Mouse (Mus musculus): ENCODE measurements at regions not wholly inside any gene's neighbourhood (a gene's known extent, or its start where the extent isn't known, plus 50 kb on each side); places are given as distances from the start of the nearest gene placed in this dataset.

DNA sequence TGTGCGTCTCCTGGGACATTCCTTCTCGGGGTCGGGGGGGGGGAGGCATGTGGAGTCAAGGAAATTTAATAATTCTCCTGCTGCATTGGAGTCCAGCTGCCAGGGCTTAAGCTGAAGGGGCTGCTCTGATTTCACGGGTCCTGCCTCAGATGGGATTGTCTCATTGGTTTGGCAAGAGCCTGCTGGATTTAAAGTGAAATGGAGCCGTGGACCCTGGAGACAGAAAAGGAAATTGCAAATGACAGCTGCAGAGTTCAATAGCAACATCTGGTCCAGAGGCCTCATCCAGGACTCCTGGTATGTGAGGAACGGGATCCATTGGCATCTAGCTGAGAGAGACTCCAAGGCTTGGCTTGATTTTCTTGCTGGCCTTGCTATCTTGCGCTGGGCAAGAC is 60.5 kb upstream of the Tmpo start:
- peaks cover 58% of the 10 kb centered on the region for H3K4me1 ChIP-seq
- WGBS: 8% methylated on average over 7 of the region's 7 CpGs
- H3K36me3 ChIP-seq: no peaks in the 10 kb centered on the region
- H3K9ac ChIP-seq: no peak overlapping the region
- H3K27me3 ChIP-seq: 0 out of 2 replicates have a peak, but pooled peaks cover 3% of the 10 kb centered on the region
- peak overlapping the region; percentile 89 for H3K27ac ChIP-seq
- H3K9me3 ChIP-seq: no peaks in the 10 kb centered on the region
- 0 out of 2 replicates have a peak overlapping the region, but pooled peaks have one; percentile 12 for H3K4me3 ChIP-seq
- peak; percentile 77 for ATAC-seq (ENCODE audit: insufficient number of reproducible peaks, insufficient read depth, low FRiP score, low TSS enrichment, low read depth)
- H3K4me2 ChIP-seq: peak overlapping the region; percentile 45

DNA sequence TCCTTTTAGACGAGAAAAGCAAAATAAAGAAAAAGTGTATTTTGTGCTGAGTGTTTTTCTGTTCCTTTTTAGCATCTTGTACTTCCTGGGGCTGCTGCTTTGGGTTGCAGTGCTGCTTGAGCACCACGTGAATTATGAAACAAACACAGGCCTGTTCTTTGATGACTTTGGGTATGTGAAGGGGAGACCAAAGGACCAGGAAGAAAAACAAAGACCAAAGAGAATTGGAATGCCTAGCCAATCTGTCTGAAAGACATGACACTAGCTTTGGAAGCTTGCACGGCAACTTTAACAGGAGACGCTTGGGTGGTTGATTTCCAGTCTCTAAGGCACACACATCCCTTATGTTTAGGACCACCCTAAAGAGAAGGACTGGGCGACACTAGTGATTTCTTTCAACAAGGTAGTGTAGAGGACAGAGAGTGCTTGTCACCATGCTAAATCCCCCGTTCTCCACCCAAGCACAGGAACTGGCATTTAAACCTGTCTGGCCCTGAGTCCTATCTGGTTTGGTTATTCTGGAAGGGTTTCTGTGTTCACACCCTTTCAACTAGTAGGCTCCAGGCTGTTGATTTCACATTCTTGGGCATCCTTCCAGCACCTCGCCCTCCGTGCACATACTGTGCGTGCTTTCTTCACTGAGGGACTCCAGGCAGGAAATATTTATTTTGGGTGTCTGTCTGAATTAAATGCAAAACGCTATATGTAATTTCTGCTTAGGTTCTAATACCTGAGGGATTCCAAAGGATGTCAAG is 59.9 kb upstream of the Tmpo start:
- H3K4me3 ChIP-seq: 0 out of 2 replicates have a peak overlapping the region, but pooled peaks have one; percentile 12
- H3K9ac ChIP-seq: no peak overlapping the region
- H3K4me1 ChIP-seq: peaks cover 60% of the 10 kb centered on the region
- ATAC-seq (ENCODE audit: insufficient number of reproducible peaks, insufficient read depth, low FRiP score, low TSS enrichment, low read depth): peak; percentile 88
- H3K36me3 ChIP-seq: no peaks in the 10 kb centered on the region
- 0 out of 2 replicates have a peak, but pooled peaks cover 3% of the 10 kb centered on the region for H3K27me3 ChIP-seq
- whole genome bisulfite sequencing: 10% methylated on average over 10 of the region's 10 CpGs
- H3K4me2 ChIP-seq: peak overlapping the region; percentile 45
- no peaks in the 10 kb centered on the region for H3K9me3 ChIP-seq
- H3K27ac ChIP-seq: peak overlapping the region; percentile 89

DNA sequence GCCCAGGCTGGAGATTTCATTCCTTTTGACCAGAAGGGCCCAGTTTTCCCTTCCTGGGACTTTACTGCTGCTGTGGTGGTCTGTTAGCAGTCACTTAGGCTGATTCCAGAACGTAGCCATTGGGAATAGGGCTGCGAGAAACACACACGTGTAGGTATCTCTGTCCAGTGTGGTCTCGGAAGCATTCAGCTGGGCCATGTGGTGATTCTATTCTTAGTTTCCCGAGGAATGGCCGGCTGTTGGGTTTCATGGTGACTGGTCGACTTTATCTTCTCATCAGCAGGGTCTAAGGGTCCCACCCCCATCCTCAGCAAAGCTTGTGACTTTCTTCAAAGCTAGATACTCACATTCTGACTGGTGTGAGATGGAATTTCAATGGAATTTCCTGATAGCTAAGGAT is 59.2 kb upstream of the Tmpo start:
- peak overlapping the region; percentile 64 for H3K27ac ChIP-seq

DNA sequence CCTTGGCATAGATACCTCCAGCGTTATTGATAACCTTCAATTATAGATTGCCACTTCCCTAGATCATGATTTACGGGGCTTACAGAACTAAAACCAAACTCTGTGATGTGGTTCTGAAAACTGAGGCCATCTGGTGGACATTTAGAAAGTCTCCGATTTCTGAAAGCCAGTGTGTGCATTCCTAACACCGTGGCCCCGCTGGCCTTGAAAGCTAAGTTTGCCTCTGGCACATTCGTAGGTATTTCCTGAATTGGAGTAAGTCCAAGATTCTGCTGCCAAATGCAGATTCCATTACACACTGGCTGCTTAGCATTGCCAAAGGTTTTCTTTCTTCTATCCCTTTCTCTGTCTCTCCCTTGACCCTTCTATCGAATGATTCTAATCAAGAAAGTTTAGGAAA is 55.7 kb upstream of the Tmpo start:
- Histone ChIP-seq H3K36me3 (no peaks in the 10 kb centered on the region), H3K27ac (peak overlapping the region; percentile 66), H3K9ac (no peak overlapping the region), H3K27me3 (no peaks in the 10 kb centered on the region), H3K4me3 (no peak overlapping the region), H3K4me1 (peaks cover 52% of the 10 kb centered on the region), H3K4me2 (peak overlapping the region; percentile 40; the same call in 1 of the 2 replicates), H3K9me3 (no peaks in the 10 kb centered on the region)
- 5% methylated on average over 7 of the region's 7 CpGs for WGBS
- no peak for ATAC-seq (ENCODE audit: insufficient number of reproducible peaks, insufficient read depth, low FRiP score, low TSS enrichment, low read depth)

More for the DNA sequence above, 59.2 kb upstream of the Tmpo start:
- Histone ChIP-seq H3K9me3 (no peaks in the 10 kb centered on the region), H3K9ac (no peak overlapping the region), H3K27me3 (0 out of 2 replicates have a peak, but pooled peaks cover 3% of the 10 kb centered on the region), H3K4me3 (no peak overlapping the region), H3K4me2 (no peak overlapping the region), H3K4me1 (peaks cover 64% of the 10 kb centered on the region), H3K36me3 (no peaks in the 10 kb centered on the region)
- no peak for ATAC-seq (ENCODE audit: insufficient number of reproducible peaks, insufficient read depth, low FRiP score, low TSS enrichment, low read depth)
- 55% methylated on average over 7 of the region's 7 CpGs for WGBS

DNA sequence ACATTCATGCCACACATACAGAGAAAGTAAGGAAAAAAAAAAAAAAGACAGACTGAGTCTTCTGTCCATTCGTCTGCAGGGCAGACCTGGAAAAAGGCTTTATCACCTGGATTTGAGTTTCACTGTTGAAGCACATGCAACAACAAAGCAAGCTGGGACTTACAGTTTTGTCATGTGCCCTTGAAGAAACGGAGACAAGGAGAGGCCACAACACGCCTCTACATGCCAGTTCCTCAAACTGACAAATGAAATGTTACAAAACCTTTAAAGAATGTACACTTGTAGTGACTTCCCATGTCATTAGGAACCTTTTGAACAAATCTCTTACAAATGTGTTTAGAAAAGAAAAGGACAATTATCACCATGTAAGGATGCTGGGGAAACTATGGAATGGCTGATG is 53.6 kb upstream of the Tmpo start:
- 79% methylated on average over 3 of the region's 3 CpGs for WGBS
- no peak for ATAC-seq (ENCODE audit: insufficient number of reproducible peaks, insufficient read depth, low FRiP score, low TSS enrichment, low read depth)
- Histone ChIP-seq H3K4me3 (no peak overlapping the region), H3K9me3 (no peaks in the 10 kb centered on the region), H3K9ac (no peak overlapping the region), H3K27me3 (no peaks in the 10 kb centered on the region), H3K4me1 (peaks cover 43% of the 10 kb centered on the region), H3K36me3 (no peaks in the 10 kb centered on the region), H3K4me2 (no peak overlapping the region), H3K27ac (0 out of 2 replicates have a peak overlapping the region, but pooled peaks have one; percentile 12)

All from embryonic facial prominence, embryonic 13.5 days (tissue).